In the genomic region with DNA sequence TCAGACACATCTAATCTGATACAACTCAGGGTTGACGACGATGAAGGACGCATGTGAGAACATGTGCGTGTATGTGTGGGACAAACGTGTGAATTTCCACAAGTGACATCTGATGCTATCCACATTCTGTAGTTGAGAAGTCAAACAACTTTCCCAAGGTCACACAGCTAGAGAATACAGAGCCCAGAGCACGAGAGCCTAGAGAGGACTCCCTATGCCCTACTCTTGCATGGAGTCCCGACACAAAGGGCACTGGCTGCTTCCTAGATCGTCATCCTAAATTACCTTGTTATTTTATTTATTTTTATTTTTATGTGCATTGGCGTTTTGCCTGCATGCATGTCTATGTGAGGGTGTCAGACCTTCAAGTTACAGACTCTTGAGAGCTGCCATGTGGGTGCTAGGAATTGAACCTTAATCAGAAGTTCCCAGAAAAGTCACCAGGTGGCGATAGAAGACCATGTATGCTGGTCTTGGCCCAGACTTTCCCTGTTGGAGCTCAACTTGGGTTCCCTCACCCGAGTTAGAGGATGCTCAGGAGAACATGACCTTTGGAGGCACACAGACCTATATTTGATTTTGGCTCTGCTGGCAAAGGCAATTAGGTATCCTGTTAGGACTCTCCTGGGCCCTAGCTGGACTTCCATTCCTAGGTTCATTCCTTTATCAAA, we compare ENCODE assay signal across 8 mouse cellular contexts. TPM values are rescaled to one million over a fixed set of nuclear protein-coding genes. Genes with fewer than 3 reads are reported as not detected.
DNase-seq lines count a peak whose midpoint lies in the region; ATAC-seq and TF ChIP-seq lines count a peak whose summit lies in the region.

No protein-coding gene starts in this region.

- POLR2A ChIA-PET in Patski (lab: Charles Lee), result no interaction called here

- H3K27me3 ChIP-seq in Patski, result no peaks in the 10 kb centered on the region
- H3K27me3 ChIP-seq in kidney, embryonic 14.5 days (ENCODE audit: control insufficient read depth, insufficient read depth, low read length), result no peaks in the 10 kb centered on the region
- no peaks in the 10 kb centered on the region for H3K27me3 ChIP-seq in liver, embryonic 11.5 days (replicated peaks; ENCODE audit: control insufficient read depth, insufficient read depth, low read length)

- H3K27ac ChIP-seq in kidney, embryonic 14.5 days (ENCODE audit: low read depth, low read length), result no peak overlapping the region
- no peak overlapping the region for H3K27ac ChIP-seq in liver, embryonic 11.5 days (ENCODE audit: low read depth, low read length)

- H3K4me3 ChIP-seq in kidney, embryonic 14.5 days (ENCODE audit: low read length), result no peak overlapping the region
- H3K4me3 ChIP-seq in liver, embryonic 11.5 days (ENCODE audit: low read depth, low read length), result no peak overlapping the region

- DNase-seq in A20 (ENCODE audit: low read depth, low spot score), result peak; percentile 78
- no peak for DNase-seq in Patski (ENCODE audit: low read depth, low spot score)
- DNase-seq in cerebellum, postnatal 25 days, result peak; percentile 62 to 82
- peak; percentile 26 for DNase-seq in gonadal fat pad, adult 2 months (ENCODE audit: low read depth)
- DNase-seq in liver, embryonic 11.5 days (ENCODE audit: low spot score), result peak; percentile 44
- peak; percentile 71 for DNase-seq in neural tube, embryonic 10.5 days (ENCODE audit: extremely low spot score, low spot score)
- DNase-seq in telencephalon, adult 2 months (ENCODE audit: low read depth, low spot score), result peak; percentile 49

- TF ChIP-seq CTCF in Patski (IDR thresholded peaks at IDR 0.05), result peak; percentile 87

- ATAC-seq in Patski, result peak; percentile 69
- peak; percentile 58; the same call in 1 of the 2 replicates for ATAC-seq in kidney, embryonic 14.5 days (ENCODE audit: low FRiP score, low TSS enrichment)
- ATAC-seq in liver, embryonic 11.5 days (replicated peaks; ENCODE audit: low FRiP score), result peak; percentile 61; the same call in 1 of the 2 replicates

- no peaks in the 10 kb centered on the region for H3K36me3 ChIP-seq in kidney, embryonic 14.5 days (ENCODE audit: control insufficient read depth, insufficient read depth, low read length)
- H3K36me3 ChIP-seq in liver, embryonic 11.5 days (ENCODE audit: control insufficient read depth, insufficient read depth, low read length), result no peaks in the 10 kb centered on the region

- H3K4me1 ChIP-seq in kidney, embryonic 14.5 days (ENCODE audit: control insufficient read depth, insufficient read depth, low read length), result no peaks in the 10 kb centered on the region
- H3K4me1 ChIP-seq in liver, embryonic 11.5 days (replicated peaks; ENCODE audit: control insufficient read depth, insufficient read depth, low read length), result no peaks in the 10 kb centered on the region; the same call in 1 of the 2 replicates

- in situ Hi-C loops in Patski (cut with MboI; ENCODE audit: low pct_unique_long_range_greater_than_20kb), result loop anchor here (5.0 to 10.0 kb wide), 4 partner anchors 38 to 200 kb away; a partner anchor contains a TSS

- H3K9me3 ChIP-seq in kidney, embryonic 14.5 days (ENCODE audit: control insufficient read depth, low read length), result no peaks in the 10 kb centered on the region
- H3K9me3 ChIP-seq in liver, embryonic 11.5 days (ENCODE audit: control insufficient read depth, low read length), result no peaks in the 10 kb centered on the region

- H3K4me2 ChIP-seq in kidney, embryonic 14.5 days (replicated peaks; ENCODE audit: low read depth, low read length), result no peak overlapping the region
- H3K4me2 ChIP-seq in liver, embryonic 11.5 days, result no peak overlapping the region

- CTCF ChIA-PET in Patski (lab: Charles Lee), result interaction anchor here (0.8 to 5.7 kb wide), 13 partner anchors 10 to 245 kb away, joined by 3 to 105 read pairs (median 4); a partner anchor contains a TSS

- no peak overlapping the region for H3K9ac ChIP-seq in kidney, embryonic 14.5 days (ENCODE audit: low read depth, low read length)
- no peak overlapping the region for H3K9ac ChIP-seq in liver, embryonic 11.5 days (ENCODE audit: low read depth, low read length)

- 52% methylated on average over 11 of the region's 11 CpGs for WGBS in kidney, embryonic 14.5 days
- 50% methylated on average over 11 of the region's 11 CpGs for WGBS in liver, embryonic 11.5 days

RNA-seq across cellular contexts. Expression of a gene that starts 7.3 kb away (rescaled TPM):
- polyA plus RNA-seq in Patski (2021), result not detected
- not detected in 2 replicates for polyA plus RNA-seq in gonadal fat pad, adult 2 months (2012; rRNA removed)
- polyA plus RNA-seq in kidney, embryonic 14.5 days (2014; fragmentation: Nextera tagmentation; extraction: Ambion mirVana), result not detected in 2 replicates
- not detected in 2 replicates for polyA plus RNA-seq in liver, embryonic 11.5 days (2014; fragmentation: Nextera tagmentation; extraction: Ambion mirVana)

RNA-seq across cellular contexts. Expression of a gene that starts 30.0 kb away (rescaled TPM):
- polyA plus RNA-seq in Patski (2021), result 0.44 TPM
- 1.4 and 2.1 TPM in 2 replicates for polyA plus RNA-seq in gonadal fat pad, adult 2 months (2012; rRNA removed)
- polyA plus RNA-seq in kidney, embryonic 14.5 days (2014; fragmentation: Nextera tagmentation; extraction: Ambion mirVana), result 0.14 and 0.31 TPM in 2 replicates
- polyA plus RNA-seq in liver, embryonic 11.5 days (2014; fragmentation: Nextera tagmentation; extraction: Ambion mirVana), result 0.73 and 0.79 TPM in 2 replicates

RNA-seq across cellular contexts. Expression of a gene that starts 38.3 kb away (rescaled TPM):
- polyA plus RNA-seq in Patski (2021), result 26.9 TPM
- polyA plus RNA-seq in gonadal fat pad, adult 2 months (2012; rRNA removed), result 15.3 and 17.2 TPM in 2 replicates
- 25.4 and 25.7 TPM in 2 replicates for polyA plus RNA-seq in kidney, embryonic 14.5 days (2014; fragmentation: Nextera tagmentation; extraction: Ambion mirVana)
- 11.9 and 15.0 TPM in 2 replicates for polyA plus RNA-seq in liver, embryonic 11.5 days (2014; fragmentation: Nextera tagmentation; extraction: Ambion mirVana)
